13 mouse cellular contexts compared by ENCODE assay signal in the genomic region with DNA sequence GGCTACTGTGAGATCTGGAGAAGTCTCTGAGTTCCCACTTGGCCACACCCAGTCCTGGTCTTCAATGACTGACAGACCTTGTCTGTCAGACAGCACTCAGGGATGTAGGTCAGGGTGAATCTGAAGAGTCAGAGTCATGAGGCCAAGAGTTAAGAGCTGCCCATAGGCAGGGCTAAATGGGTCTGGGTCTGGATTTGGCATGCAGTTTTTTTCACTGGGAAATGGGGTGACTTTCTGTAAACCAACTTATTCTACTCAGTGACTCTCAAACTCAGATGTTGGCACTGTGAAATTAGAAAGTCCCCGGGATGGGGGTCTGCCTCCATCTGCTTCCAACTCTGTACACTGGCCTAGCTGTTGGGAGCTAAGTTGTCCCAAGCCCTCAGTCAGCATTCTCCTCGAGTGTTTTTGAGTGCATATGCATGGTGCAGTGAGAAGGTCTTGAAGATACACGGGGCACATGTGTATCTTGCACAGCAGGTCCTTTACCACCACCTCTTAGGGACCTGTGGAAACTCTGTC. TPM values are rescaled to one million over a fixed set of nuclear protein-coding genes. Genes with fewer than 3 reads are reported as not detected.
DNase-seq lines count a peak whose midpoint lies in the region; ATAC-seq and TF ChIP-seq lines count a peak whose summit lies in the region.
"Had no signal": no experiment of that assay in that cellular context is flagged by ENCODE, and none has a peak within 500 bp of the region (broad histone marks: within the 10 kb centered on the region; RNA-seq: fewer than 3 reads in every experiment).

No protein-coding gene starts in this region.

- no peaks in the 10 kb centered on the region for H3K27me3 ChIP-seq in embryonic facial prominence, embryonic 12.5 days
- no peaks in the 10 kb centered on the region; the same call in 1 of the 2 replicates for H3K27me3 ChIP-seq in heart, embryonic 16.5 days (ENCODE audit: control insufficient read depth, insufficient read depth, low read length)
- H3K27me3 ChIP-seq in limb, embryonic 14.5 days (ENCODE audit: control insufficient read depth, insufficient read depth, low read length) = no peaks in the 10 kb centered on the region
- no peaks in the 10 kb centered on the region for H3K27me3 ChIP-seq in cerebellum, adult 2 months (ENCODE audit: control insufficient read depth, insufficient read depth, low read length)

- H3K4me2 ChIP-seq in embryonic facial prominence, embryonic 12.5 days (replicated peaks) = peak overlapping the region; percentile 58
- H3K4me2 ChIP-seq in heart, embryonic 16.5 days (ENCODE audit: low read depth, low read length) = peak overlapping the region; percentile 89
- peak overlapping the region; percentile 77 for H3K4me2 ChIP-seq in limb, embryonic 14.5 days (replicated peaks; ENCODE audit: low read depth, low read length, severe bottlenecking)

- no peak for TF ChIP-seq POLR2A in limb, embryonic 14.5 days (IDR thresholded peaks at IDR 0.05; ENCODE audit: borderline replicate concordance, extremely low read depth, insufficient read depth, insufficient read length)
- no peak for TF ChIP-seq POLR2A in cerebellum, adult 2 months (IDR thresholded peaks at IDR 0.05; ENCODE audit: borderline replicate concordance, insufficient read depth, low read length)

- H3K9me3 ChIP-seq in embryonic facial prominence, embryonic 12.5 days = no peaks in the 10 kb centered on the region
- H3K9me3 ChIP-seq in heart, embryonic 16.5 days (replicated peaks; ENCODE audit: control insufficient read depth, low read length) = no peaks in the 10 kb centered on the region
- H3K9me3 ChIP-seq in limb, embryonic 14.5 days (ENCODE audit: control insufficient read depth, low read length) = no peaks in the 10 kb centered on the region
- H3K9me3 ChIP-seq: G1E had no signal

- H3K9ac ChIP-seq in embryonic facial prominence, embryonic 12.5 days = no peak overlapping the region
- no peak overlapping the region; the same call in 1 of the 2 replicates for H3K9ac ChIP-seq in heart, embryonic 16.5 days (ENCODE audit: low read length)
- no peak overlapping the region for H3K9ac ChIP-seq in limb, embryonic 14.5 days (ENCODE audit: low read depth, low read length, severe bottlenecking)

- TF ChIP-seq CTCF in layer of hippocampus, adult 2 months (conservative IDR thresholded peaks at IDR 0.05) = no peak
- TF ChIP-seq CTCF in cerebellum, adult 2 months (IDR thresholded peaks at IDR 0.05; ENCODE audit: borderline replicate concordance, insufficient read depth, low read depth, low read length) = no peak

- H3K27ac ChIP-seq in layer of hippocampus, adult 2 months = peak overlapping the region; percentile 46; the same call in 1 of the 2 replicates
- no peak overlapping the region for H3K27ac ChIP-seq in embryonic facial prominence, embryonic 12.5 days
- no peak overlapping the region; the same call in 1 of the 2 replicates for H3K27ac ChIP-seq in heart, embryonic 16.5 days (ENCODE audit: low read length)
- H3K27ac ChIP-seq in limb, embryonic 14.5 days (replicated peaks; ENCODE audit: low read depth, low read length) = no peak overlapping the region
- no peak overlapping the region for H3K27ac ChIP-seq in cerebellum, adult 2 months (ENCODE audit: insufficient read depth, low read length)

- peaks cover 40% of the 10 kb centered on the region for H3K4me1 ChIP-seq in embryonic facial prominence, embryonic 12.5 days
- H3K4me1 ChIP-seq in heart, embryonic 16.5 days (ENCODE audit: control insufficient read depth, insufficient read depth, low read length) = peaks cover 13% of the 10 kb centered on the region
- peaks cover 23% of the 10 kb centered on the region for H3K4me1 ChIP-seq in limb, embryonic 14.5 days (ENCODE audit: control insufficient read depth, insufficient read depth, low read length)
- H3K4me1 ChIP-seq in cerebellum, adult 2 months (ENCODE audit: control insufficient read depth, insufficient read depth, low read length) = no peaks in the 10 kb centered on the region

- WGBS in embryonic facial prominence, embryonic 12.5 days = 84% methylated on average over 3 of the region's 3 CpGs
- WGBS in heart, embryonic 16.5 days = 76% methylated on average over 3 of the region's 3 CpGs
- 75% methylated on average over 3 of the region's 3 CpGs for WGBS in limb, embryonic 14.5 days
- 68% methylated on average over 3 of the region's 3 CpGs for WGBS in cerebellum, adult 2 months

- no peak for DNase-seq in layer of hippocampus, adult 2 months (ENCODE audit: low spot score in 2 of 2)
- no peak for DNase-seq in layer of hippocampus, postnatal 14 days (ENCODE audit: low spot score in 2 of 2)
- no peak for DNase-seq in limb, embryonic 14.5 days (ENCODE audit: low spot score)
- no peak for DNase-seq in embryo, embryonic 9.5 days (ENCODE audit: extremely low spot score)
- no peak for DNase-seq in cerebellum, adult 2 months
- no peak for DNase-seq in gastrocnemius, adult 18-20 months (ENCODE audit: low spot score)
- DNase-seq: adrenal gland, postnatal 36 days had no signal

- no peak overlapping the region; the same call in 1 of the 2 replicates for H3K4me3 ChIP-seq in layer of hippocampus, adult 2 months
- no peak overlapping the region for H3K4me3 ChIP-seq in embryonic facial prominence, embryonic 12.5 days
- H3K4me3 ChIP-seq in heart, embryonic 16.5 days (ENCODE audit: low read length) = peak overlapping the region; percentile 71
- peak overlapping the region; percentile 77 for H3K4me3 ChIP-seq in limb, embryonic 14.5 days (replicated peaks; ENCODE audit: low read length)
- H3K4me3 ChIP-seq in cerebellum, adult 2 months (replicated peaks; ENCODE audit: insufficient read depth, low read depth, low read length) = no peak overlapping the region

- peaks cover 5% of the 10 kb centered on the region; the same call in 1 of the 2 replicates for H3K36me3 ChIP-seq in embryonic facial prominence, embryonic 12.5 days
- no peaks in the 10 kb centered on the region for H3K36me3 ChIP-seq in heart, embryonic 16.5 days (ENCODE audit: control insufficient read depth, insufficient read depth)
- peaks cover 11% of the 10 kb centered on the region for H3K36me3 ChIP-seq in limb, embryonic 14.5 days (ENCODE audit: control insufficient read depth, insufficient read depth, low read length)
- H3K36me3 ChIP-seq: G1E had no signal

- no peak for ATAC-seq in embryonic facial prominence, embryonic 12.5 days (ENCODE audit: insufficient number of reproducible peaks, insufficient read depth, low FRiP score, low TSS enrichment)
- no peak for ATAC-seq in heart, embryonic 16.5 days (replicated peaks; ENCODE audit: extremely low read depth, insufficient read depth, low FRiP score)
- ATAC-seq in limb, embryonic 14.5 days (ENCODE audit: low FRiP score, low read depth) = no peak

RNA-seq across cellular contexts. Expression of gene Hspa12b, which starts 1.6 kb away (rescaled TPM):
- total RNA-seq in layer of hippocampus, adult 2 months (2021) = 1 to 10 TPM; 9.1 to 9.5 TPM
- 10 to 100 TPM in 1 of 2 experiments, 1 to 10 TPM in 1; 8.8 to 12.5 TPM for total RNA-seq in layer of hippocampus, postnatal 14 days (2021)
- 15.9 and 17.7 TPM in 2 replicates for polyA plus RNA-seq in embryonic facial prominence, embryonic 12.5 days (2016; fragmentation: Nextera tagmentation; extraction: Ambion mirVana)
- 11.6 and 12.8 TPM in 2 replicates for polyA plus RNA-seq in heart, embryonic 16.5 days (2015; fragmentation: Nextera tagmentation; extraction: Ambion mirVana)
- polyA plus RNA-seq in limb, embryonic 14.5 days (2012; rRNA removed) = 42.7 and 54.6 TPM in 2 replicates
- 10.2 and 10.9 TPM in 2 replicates for polyA plus RNA-seq in limb, embryonic 14.5 days (2014; fragmentation: Nextera tagmentation; extraction: Ambion mirVana)
- polyA plus RNA-seq in cerebellum, adult 2 months (2012; rRNA removed) = 7.8 and 8.0 TPM in 2 replicates
- total RNA-seq in gastrocnemius, adult 18-20 months (2021) = 10 to 100 TPM in 1 of 2 experiments, 1 to 10 TPM in 1; 8.9 to 14.9 TPM

RNA-seq across cellular contexts. Expression of gene Gm11037, which starts 4.6 kb away (rescaled TPM):
- not detected for total RNA-seq in layer of hippocampus, adult 2 months (2021)
- not detected for total RNA-seq in layer of hippocampus, postnatal 14 days (2021)
- not detected in 2 replicates for polyA plus RNA-seq in embryonic facial prominence, embryonic 12.5 days (2016; fragmentation: Nextera tagmentation; extraction: Ambion mirVana)
- not detected in 2 replicates for polyA plus RNA-seq in heart, embryonic 16.5 days (2015; fragmentation: Nextera tagmentation; extraction: Ambion mirVana)
- polyA plus RNA-seq in limb, embryonic 14.5 days (2012; rRNA removed) = not detected in 2 replicates
- not detected in 2 replicates for polyA plus RNA-seq in limb, embryonic 14.5 days (2014; fragmentation: Nextera tagmentation; extraction: Ambion mirVana)
- polyA plus RNA-seq in cerebellum, adult 2 months (2012; rRNA removed) = not detected in 2 replicates
- total RNA-seq in gastrocnemius, adult 18-20 months (2021) = not detected
- total RNA-seq: adrenal gland, postnatal 36 days; G1E; gastrocnemius, adult 8-10 months; layer of hippocampus, postnatal 10 days had no signal
- polyA plus RNA-seq: G1E, myocyte had no signal

RNA-seq across cellular contexts. Expression of gene 1700037H04Rik, which starts 31.2 kb away (rescaled TPM):
- total RNA-seq in layer of hippocampus, adult 2 months (2021) = 10 to 100 TPM; 46.0 to 46.7 TPM
- 10 to 100 TPM; 64.5 to 64.6 TPM for total RNA-seq in layer of hippocampus, postnatal 14 days (2021)
- 74.1 and 79.5 TPM in 2 replicates for polyA plus RNA-seq in embryonic facial prominence, embryonic 12.5 days (2016; fragmentation: Nextera tagmentation; extraction: Ambion mirVana)
- 65.1 and 73.7 TPM in 2 replicates for polyA plus RNA-seq in heart, embryonic 16.5 days (2015; fragmentation: Nextera tagmentation; extraction: Ambion mirVana)
- polyA plus RNA-seq in limb, embryonic 14.5 days (2012; rRNA removed) = 62.7 and 76.1 TPM in 2 replicates
- polyA plus RNA-seq in limb, embryonic 14.5 days (2014; fragmentation: Nextera tagmentation; extraction: Ambion mirVana) = 59.4 and 67.4 TPM in 2 replicates
- polyA plus RNA-seq in cerebellum, adult 2 months (2012; rRNA removed) = 137 and 143 TPM in 2 replicates
- total RNA-seq in gastrocnemius, adult 18-20 months (2021) = 1 to 10 TPM; 4.2 to 4.3 TPM

RNA-seq across cellular contexts. Expression of gene Siglec1, which starts 42.1 kb away (rescaled TPM):
- total RNA-seq in layer of hippocampus, adult 2 months (2021) = under 1 TPM; 0.20 to 0.46 TPM
- under 1 TPM; 0.55 to 0.57 TPM for total RNA-seq in layer of hippocampus, postnatal 14 days (2021)
- 0.08 and 0.11 TPM in 2 replicates for polyA plus RNA-seq in embryonic facial prominence, embryonic 12.5 days (2016; fragmentation: Nextera tagmentation; extraction: Ambion mirVana)
- 0.46 and 0.49 TPM in 2 replicates for polyA plus RNA-seq in heart, embryonic 16.5 days (2015; fragmentation: Nextera tagmentation; extraction: Ambion mirVana)
- 0.87 and 1.2 TPM in 2 replicates for polyA plus RNA-seq in limb, embryonic 14.5 days (2012; rRNA removed)
- 0.51 and 0.94 TPM in 2 replicates for polyA plus RNA-seq in limb, embryonic 14.5 days (2014; fragmentation: Nextera tagmentation; extraction: Ambion mirVana)
- polyA plus RNA-seq in cerebellum, adult 2 months (2012; rRNA removed) = 0.07 and 0.17 TPM in 2 replicates
- under 1 TPM; 0.59 to 0.71 TPM for total RNA-seq in gastrocnemius, adult 18-20 months (2021)
- polyA plus RNA-seq: G1E, myocyte had no signal

RNA-seq across cellular contexts. Expression of gene Cenpb, which starts 51.2 kb away (rescaled TPM):
- 10 to 100 TPM; 72.3 to 78.8 TPM for total RNA-seq in layer of hippocampus, adult 2 months (2021)
- 100 to 1,000 TPM; 102 to 109 TPM for total RNA-seq in layer of hippocampus, postnatal 14 days (2021)
- 12.6 and 14.8 TPM in 2 replicates for polyA plus RNA-seq in embryonic facial prominence, embryonic 12.5 days (2016; fragmentation: Nextera tagmentation; extraction: Ambion mirVana)
- 7.4 and 7.9 TPM in 2 replicates for polyA plus RNA-seq in heart, embryonic 16.5 days (2015; fragmentation: Nextera tagmentation; extraction: Ambion mirVana)
- polyA plus RNA-seq in limb, embryonic 14.5 days (2012; rRNA removed) = 48.3 and 56.4 TPM in 2 replicates
- 9.2 and 12.2 TPM in 2 replicates for polyA plus RNA-seq in limb, embryonic 14.5 days (2014; fragmentation: Nextera tagmentation; extraction: Ambion mirVana)
- polyA plus RNA-seq in cerebellum, adult 2 months (2012; rRNA removed) = 66.2 and 72.5 TPM in 2 replicates
- 10 to 100 TPM; 67.4 to 72.2 TPM for total RNA-seq in gastrocnemius, adult 18-20 months (2021)

Comparison
In these comparisons a context has a peak if more than half of its experiments do, and no peak if none do; other contexts are left out.
1. H3K4me3 ChIP-seq: peak in heart, embryonic 16.5 days (single experiment) and limb, embryonic 14.5 days (single experiment); none in layer of hippocampus, adult 2 months (single experiment), embryonic facial prominence, embryonic 12.5 days (single experiment) and cerebellum, adult 2 months (single experiment).
2. Peak in every context shown above with its lines, with median percentiles within 50 percentile points of each other: H3K4me2 ChIP-seq.